Mouse (Mus musculus) T-helper 1 cell (primary cell): Measurements from ENCODE around the gene Rgs12.

Experiments used
- in situ Hi-C: fragments of 300-600 bp; cut with MboI, MseI; formaldehyde crosslinking; loops from one replicate; pipeline ENCODE4 v1.15.1; 2025; ENCODE audit warnings: high pct_unique_total_duplicates

Gene Rgs12

DNA sequence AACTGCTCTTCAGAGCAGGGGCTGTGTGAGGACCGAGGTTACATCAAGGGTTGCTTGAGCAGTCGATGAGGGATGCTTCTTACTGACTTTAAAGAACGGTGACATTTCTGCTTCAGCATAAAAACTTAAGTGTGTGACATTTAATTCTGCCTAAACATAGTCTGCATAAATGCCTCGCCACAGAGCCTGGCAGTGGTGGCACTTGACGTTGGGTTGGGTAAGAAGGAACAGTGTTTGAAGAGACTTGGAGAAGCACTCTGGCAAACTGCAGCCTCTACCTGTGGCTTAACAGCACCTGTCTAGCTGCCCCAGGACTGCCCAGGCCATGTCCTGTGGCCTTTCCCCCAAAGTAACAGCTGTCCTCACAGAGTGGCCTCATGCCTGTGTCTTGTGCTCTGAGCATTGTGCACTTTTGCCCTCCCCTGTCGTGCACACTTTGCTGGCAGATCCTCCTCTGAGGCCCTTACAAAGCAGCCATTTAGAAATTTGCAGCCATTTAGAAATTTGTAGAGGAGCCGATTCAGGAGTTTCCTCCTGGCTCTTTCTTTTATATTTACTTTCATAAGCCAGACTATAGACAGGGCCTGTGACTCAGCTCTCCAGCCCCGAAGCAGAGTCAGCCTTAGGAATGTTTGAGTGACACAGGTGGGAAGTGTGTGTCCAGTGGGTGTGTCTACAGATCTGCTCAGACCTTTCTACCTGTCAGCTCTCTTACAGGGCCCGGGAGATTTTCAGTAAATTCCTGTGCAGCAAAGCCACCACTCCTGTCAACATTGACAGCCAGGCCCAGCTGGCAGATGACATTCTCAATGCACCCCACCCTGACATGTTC, 71.4 kb downstream of the Rgs12 start:
- in situ Hi-C loops: no loop called here

GRCm38 (mm10) chr5:35024975-35025374, 75.7 kb downstream of the Rgs12 start:
- in situ Hi-C loops: no loop called here

- in situ Hi-C loops: no loop called here
Measured at GRCm38 (mm10) chr5:35029303-35029702, 80.1 kb downstream of the Rgs12 start.

- in situ Hi-C loops: no loop called here
Measured at GRCm38 (mm10) chr5:35029755-35030154, 80.5 kb downstream of the Rgs12 start.

- in situ Hi-C loops: no loop called here
Measured at GRCm38 (mm10) chr5:35033068-35033467, 83.8 kb downstream of the Rgs12 start.

DNA sequence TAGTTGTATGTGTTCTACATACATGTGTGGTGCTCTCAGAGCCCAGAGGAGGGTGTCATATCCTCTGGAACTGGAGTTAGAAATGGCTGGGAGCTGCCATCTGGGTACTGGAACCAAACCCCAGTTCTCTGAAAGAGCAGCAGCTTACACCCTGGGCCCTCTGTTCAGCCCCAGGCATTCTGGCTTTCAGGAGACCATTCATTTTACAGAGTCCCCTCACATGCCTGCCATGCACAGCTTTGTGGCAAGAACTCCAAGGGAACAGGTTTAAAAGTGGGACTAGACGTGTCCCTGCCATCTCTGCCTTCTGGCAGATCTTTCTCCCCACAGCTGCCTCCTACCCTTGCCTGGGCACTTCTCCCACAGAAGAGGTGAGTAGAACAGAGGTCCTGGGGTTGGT, 84.4 kb downstream of the Rgs12 start:
- in situ Hi-C loops: no loop called here

- in situ Hi-C loops: no loop called here
Measured at GRCm38 (mm10) chr5:35035141-35035540, 85.9 kb downstream of the Rgs12 start.

- in situ Hi-C loops: no loop called here
Measured at GRCm38 (mm10) chr5:35035795-35036194, 86.5 kb downstream of the Rgs12 start.

DNA sequence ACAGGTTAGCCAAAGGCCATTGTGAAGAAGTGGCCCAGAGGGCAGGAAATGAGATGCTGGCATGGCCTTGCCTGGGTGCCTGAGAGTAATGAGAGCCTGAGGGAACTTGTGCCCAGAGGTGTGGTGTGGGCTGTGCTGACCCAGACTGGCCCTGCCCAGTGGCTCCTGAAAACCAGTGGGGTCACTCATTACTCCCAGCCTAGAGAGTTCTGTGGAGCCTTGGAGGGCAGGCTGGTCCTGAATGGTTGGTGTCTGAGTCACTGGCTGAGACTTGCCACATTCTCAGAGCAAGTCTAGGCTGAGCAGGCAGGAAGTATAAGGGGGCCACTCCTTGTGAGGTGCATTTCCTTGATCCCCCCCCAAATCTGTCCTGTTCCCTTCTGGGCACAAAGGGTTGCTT, 88.2 kb downstream of the Rgs12 start:
- in situ Hi-C loops: no loop called here

DNA sequence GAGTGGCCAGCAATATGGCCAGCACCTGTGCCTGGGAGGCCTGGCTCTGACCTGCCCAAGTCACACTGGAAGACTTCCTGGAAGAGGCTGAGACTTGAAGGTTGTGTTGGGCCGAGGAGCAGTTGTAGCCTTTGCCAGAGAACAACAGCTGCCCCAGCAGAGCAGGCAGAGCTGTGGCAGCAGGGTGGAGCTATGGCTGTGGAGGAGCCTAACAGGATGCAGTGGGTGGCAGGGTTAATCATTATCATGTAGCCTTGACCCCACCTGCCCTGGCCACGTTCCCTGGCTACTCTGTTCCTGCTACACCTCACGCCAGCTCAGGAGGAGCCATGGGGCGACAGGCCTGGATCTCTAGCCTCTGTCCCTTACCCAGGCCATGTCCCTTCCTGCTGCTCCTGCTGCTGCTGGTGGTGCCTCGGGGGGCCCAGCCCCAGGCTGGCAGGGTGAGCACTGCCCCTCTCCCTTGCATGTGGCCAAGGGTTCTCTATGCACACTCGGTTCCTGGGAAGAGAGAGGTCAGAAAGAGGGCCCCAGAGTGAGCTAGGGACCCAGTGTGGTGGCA, 92.1 kb downstream of the Rgs12 start, which contains the start of gene Hgfac:
Gene Hgfac, plus strand, starts transcription at position 242 of the 562 bp plus-strand sequence.
- in situ Hi-C loops: loop anchor here (5.0 kb wide), 2 partner anchors 54 to 124 kb away; no protein-coding TSS in a partner anchor

GRCm38 (mm10) chr5:35042431-35043109, 93.3 kb downstream of the Rgs12 start:
- in situ Hi-C loops: loop anchor here (5.0 kb wide), 2 partner anchors 55 to 125 kb away; no protein-coding TSS in a partner anchor

- in situ Hi-C loops: loop anchor here (5.0 kb wide), 2 partner anchors 56 to 126 kb away; no protein-coding TSS in a partner anchor
Measured at GRCm38 (mm10) chr5:35043110-35043451, 93.8 kb downstream of the Rgs12 start.

GRCm38 (mm10) chr5:35050541-35050940, 101.3 kb downstream of the Rgs12 start:
- in situ Hi-C loops: no loop called here

- in situ Hi-C loops: no loop called here
Measured at GRCm38 (mm10) chr5:35054628-35055027, 105.4 kb downstream of the Rgs12 start.

DNA sequence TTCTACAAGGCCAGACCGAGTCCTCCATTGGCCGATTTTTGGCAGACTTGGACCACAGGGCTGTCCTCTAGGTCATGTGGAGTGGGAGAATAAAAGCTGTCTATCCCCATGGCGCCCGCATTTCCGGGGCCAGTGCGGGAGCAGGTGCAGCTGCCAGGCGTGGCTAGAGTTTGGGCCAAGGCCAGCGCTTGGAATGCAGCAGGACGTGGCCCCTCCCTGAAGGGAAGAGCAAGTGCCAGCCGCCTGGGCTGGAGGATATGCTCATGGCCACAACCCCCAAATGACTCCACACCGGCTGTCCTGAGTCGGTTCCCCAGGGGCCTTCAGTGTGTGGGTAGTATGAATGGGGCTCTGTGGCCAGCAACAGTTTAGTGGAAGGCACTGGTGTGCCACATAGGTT, 105.8 kb downstream of the Rgs12 start:
- in situ Hi-C loops: no loop called here

GRCm38 (mm10) chr5:35056604-35057432, 107.6 kb downstream of the Rgs12 start, which contains the start of gene Dok7:
Dok7 (plus strand) TSS chr5:35056766.
- in situ Hi-C loops: no loop called here

- in situ Hi-C loops: no loop called here
Measured at GRCm38 (mm10) chr5:35057582-35057981, 108.3 kb downstream of the Rgs12 start.

GRCm38 (mm10) chr5:35058216-35058615, 109.0 kb downstream of the Rgs12 start:
- in situ Hi-C loops: no loop called here

DNA sequence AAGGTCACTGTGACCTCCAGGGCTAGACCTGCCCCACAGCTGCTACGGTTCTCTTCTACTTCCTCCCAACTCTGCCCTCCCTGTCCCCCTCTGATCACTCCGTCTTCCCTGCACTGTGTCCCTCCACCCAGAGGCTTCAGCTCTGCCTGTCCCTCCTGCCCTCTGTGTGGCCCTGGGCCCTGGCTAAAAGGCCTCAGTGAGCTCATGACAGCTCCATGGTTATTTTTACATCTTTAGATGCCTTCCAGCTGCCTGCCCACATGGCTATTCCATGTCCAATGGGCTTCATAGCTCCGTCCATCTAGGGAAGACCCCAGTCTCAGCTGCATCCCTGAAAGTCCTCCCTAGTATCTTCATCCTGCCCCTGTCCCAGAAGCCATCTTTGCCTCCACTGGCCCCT, 110.9 kb downstream of the Rgs12 start:
- in situ Hi-C loops: no loop called here

DNA sequence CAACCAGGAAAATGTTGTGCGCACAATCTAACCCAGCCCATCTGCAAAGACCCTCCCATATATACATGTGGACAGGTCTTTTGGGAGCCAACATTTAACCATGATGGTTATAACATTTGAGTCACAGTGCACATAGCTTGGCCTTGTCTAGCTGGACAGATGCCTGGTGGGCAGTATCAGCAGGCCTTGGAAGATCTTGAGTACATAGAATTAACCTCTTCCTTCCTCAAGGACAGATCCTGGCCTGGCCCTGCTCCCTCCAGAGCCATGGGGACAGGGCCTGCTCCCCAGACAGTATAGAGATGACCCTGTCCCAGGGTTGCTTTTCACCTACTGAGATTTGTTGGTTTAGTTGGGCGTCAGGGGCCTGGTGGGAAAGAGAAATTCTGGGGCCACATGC, 120.6 kb downstream of the Rgs12 start:
- in situ Hi-C loops: no loop called here

DNA sequence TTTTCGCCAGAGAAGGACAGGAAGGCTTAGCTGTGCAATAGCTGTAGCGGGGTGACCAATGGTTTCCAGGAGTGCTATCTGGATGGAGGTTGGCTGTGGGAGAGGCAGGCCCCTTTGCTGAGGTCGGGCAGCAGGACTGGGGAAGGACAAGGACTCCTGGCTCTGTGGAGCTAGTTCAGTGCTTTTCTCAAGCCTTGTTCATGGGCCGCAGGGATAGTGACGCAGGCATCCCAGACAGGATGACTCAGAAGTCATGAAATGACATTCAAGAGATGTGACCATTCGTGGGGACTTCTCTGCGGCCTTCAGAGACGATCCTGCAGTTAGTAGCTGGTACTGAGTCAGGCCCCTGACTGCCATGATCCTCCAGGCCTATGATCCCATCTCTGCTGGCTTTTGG, 121.1 kb downstream of the Rgs12 start:
- in situ Hi-C loops: no loop called here

DNA sequence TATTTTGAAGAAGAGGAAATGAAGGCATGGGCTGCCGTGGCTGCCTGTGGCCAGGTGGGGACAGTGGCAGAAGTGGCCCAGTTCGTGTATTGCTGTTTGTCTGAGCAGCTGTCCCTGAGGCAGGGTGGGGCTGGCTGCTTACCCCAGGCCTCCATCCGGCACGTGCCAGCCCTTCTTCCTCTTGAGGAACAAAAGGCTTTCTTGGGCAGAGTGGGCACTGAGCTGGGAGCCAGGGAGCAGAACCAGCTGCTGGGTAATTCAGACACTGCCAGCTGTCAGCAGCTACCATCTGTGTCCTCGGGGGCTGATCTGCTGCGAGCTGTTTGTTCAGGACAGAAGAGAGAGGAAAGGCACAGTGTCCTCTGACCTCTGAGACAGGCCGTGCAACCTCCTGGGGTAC, 121.7 kb downstream of the Rgs12 start:
- in situ Hi-C loops: no loop called here
